Mouse (Mus musculus): Measurements from ENCODE around the gene Sdr39u1. TPM values are rescaled to one million over a fixed set of nuclear protein-coding genes. Genes with fewer than 3 reads are reported as not detected.
A peak's percentile ranks its signal among the peaks of the same experiment; 100 is the strongest.

Sdr39u1 gene
- polyA plus RNA-seq, 1 experiment from 2014 or later: 27.8 TPM

GRCm38 (mm10) chr14:55885791-55886271 is 14.3 kb downstream of the Sdr39u1 start:
- no peaks in the 10 kb centered on the region for H3K27me3 ChIP-seq (ENCODE audit: control insufficient read depth, insufficient read depth, low read length)
- WGBS: 9% methylated on average over 16 of the region's 16 CpGs
- no peak for ATAC-seq (ENCODE audit: low FRiP score)
- peak; percentile 88 for DNase-seq (ENCODE audit: low spot score, missing footprints)
- H3K9ac ChIP-seq (ENCODE audit: low read length): peak overlapping the region; percentile 92
- peak overlapping the region; percentile 80 for H3K4me3 ChIP-seq (ENCODE audit: low read depth, low read length)
- H3K36me3 ChIP-seq (ENCODE audit: control insufficient read depth, insufficient read depth, low read length): peaks cover 10% of the 10 kb centered on the region; the same call in 1 of the 2 replicates
- no peaks in the 10 kb centered on the region for H3K9me3 ChIP-seq (ENCODE audit: control insufficient read depth, low read length)
- H3K27ac ChIP-seq (ENCODE audit: low read depth, low read length): no peak overlapping the region
- H3K4me1 ChIP-seq (ENCODE audit: control insufficient read depth, insufficient read depth, low read length): peaks cover 11% of the 10 kb centered on the region
- peak overlapping the region; percentile 79 for H3K4me2 ChIP-seq

GRCm38 (mm10) chr14:55885114-55885790 is 14.8 kb downstream of the Sdr39u1 start:
- Histone ChIP-seq H3K4me3 (ENCODE audit: low read depth, low read length) (peak overlapping the region; percentile 80), H3K4me1 (ENCODE audit: control insufficient read depth, insufficient read depth, low read length) (peaks cover 11% of the 10 kb centered on the region), H3K9ac (ENCODE audit: low read length) (peak overlapping the region; percentile 92), H3K27me3 (ENCODE audit: control insufficient read depth, insufficient read depth, low read length) (no peaks in the 10 kb centered on the region), H3K9me3 (ENCODE audit: control insufficient read depth, low read length) (no peaks in the 10 kb centered on the region), H3K36me3 (ENCODE audit: control insufficient read depth, insufficient read depth, low read length) (peaks cover 10% of the 10 kb centered on the region; the same call in 1 of the 2 replicates), H3K27ac (ENCODE audit: low read depth, low read length) (peak overlapping the region; percentile 75), H3K4me2 (peak overlapping the region; percentile 79)
- ATAC-seq (ENCODE audit: low FRiP score) (no peak; the same call in 1 of the 2 replicates), DNase-seq (ENCODE audit: low spot score, missing footprints) (peak; percentile 89)
- whole genome bisulfite sequencing: 1% methylated on average over 29 of the region's 30 CpGs

GRCm38 (mm10) chr14:55884713-55885113 is 15.4 kb downstream of the Sdr39u1 start, which contains the start of gene Khnyn:
Gene Khnyn, plus strand, starts transcription at chr14:55884947.
- Histone ChIP-seq H3K4me3 (ENCODE audit: low read depth, low read length) (peak within 1 kb of the TSS; percentile 80), H3K27me3 (ENCODE audit: control insufficient read depth, insufficient read depth, low read length) (no peaks in the 10 kb centered on the region), H3K9ac (ENCODE audit: low read length) (peak within 1 kb of the TSS; percentile 92), H3K9me3 (ENCODE audit: control insufficient read depth, low read length) (no peaks in the 10 kb centered on the region), H3K4me2 (peak within 1 kb of the TSS; percentile 79), H3K36me3 (ENCODE audit: control insufficient read depth, insufficient read depth, low read length) (peaks cover 7% of the 10 kb centered on the region; the same call in 1 of the 2 replicates), H3K27ac (ENCODE audit: low read depth, low read length) (peak within 1 kb of the TSS; percentile 75), H3K4me1 (ENCODE audit: control insufficient read depth, insufficient read depth, low read length) (peaks cover 11% of the 10 kb centered on the region)
- WGBS: under 1% methylated on average over 29 of the region's 30 CpGs
- ATAC-seq (ENCODE audit: low FRiP score) (peak; percentile 98), DNase-seq (ENCODE audit: low spot score, missing footprints) (peak; percentile 98)

GRCm38 (mm10) chr14:55884166-55884565 is 15.9 kb downstream of the Sdr39u1 start, which contains the start of gene Cbln3:
Gene Cbln3, minus strand, starts transcription at chr14:55884392.
- H3K9me3 ChIP-seq (ENCODE audit: control insufficient read depth, low read length): no peaks in the 10 kb centered on the region
- DNase-seq (ENCODE audit: low spot score, missing footprints): peak; percentile 81
- peak; percentile 42 for ATAC-seq (ENCODE audit: low FRiP score)
- H3K4me3 ChIP-seq (ENCODE audit: low read depth, low read length): peak within 1 kb of the TSS; percentile 80
- H3K36me3 ChIP-seq (ENCODE audit: control insufficient read depth, insufficient read depth, low read length): peaks cover 7% of the 10 kb centered on the region; the same call in 1 of the 2 replicates
- peak within 1 kb of the TSS; percentile 79 for H3K4me2 ChIP-seq
- 33% methylated on average over 4 of the region's 4 CpGs for WGBS
- H3K4me1 ChIP-seq (ENCODE audit: control insufficient read depth, insufficient read depth, low read length): peaks cover 11% of the 10 kb centered on the region
- H3K27ac ChIP-seq (ENCODE audit: low read depth, low read length): peak within 1 kb of the TSS; percentile 75
- H3K27me3 ChIP-seq (ENCODE audit: control insufficient read depth, insufficient read depth, low read length): no peaks in the 10 kb centered on the region
- H3K9ac ChIP-seq (ENCODE audit: low read length): peak within 1 kb of the TSS; percentile 92

- no peak overlapping the region for H3K4me2 ChIP-seq
- peaks cover 11% of the 10 kb centered on the region for H3K4me1 ChIP-seq (ENCODE audit: control insufficient read depth, insufficient read depth, low read length)
- H3K9me3 ChIP-seq (ENCODE audit: control insufficient read depth, low read length): no peaks in the 10 kb centered on the region
- H3K27me3 ChIP-seq (ENCODE audit: control insufficient read depth, insufficient read depth, low read length): no peaks in the 10 kb centered on the region
- peaks cover 7% of the 10 kb centered on the region; the same call in 1 of the 2 replicates for H3K36me3 ChIP-seq (ENCODE audit: control insufficient read depth, insufficient read depth, low read length)
- H3K4me3 ChIP-seq (ENCODE audit: low read depth, low read length): no peak overlapping the region
- ATAC-seq (ENCODE audit: low FRiP score): no peak
- no peak for DNase-seq (ENCODE audit: low spot score, missing footprints)
- 89% methylated on average over 12 of the region's 12 CpGs for WGBS
- no peak overlapping the region for H3K27ac ChIP-seq (ENCODE audit: low read depth, low read length)
- no peak overlapping the region; the same call in 1 of the 2 replicates for H3K9ac ChIP-seq (ENCODE audit: low read length)
These were observed 16.4 kb downstream of the Sdr39u1 start for GRCm38 (mm10) chr14:55883663-55884062.

GRCm38 (mm10) chr14:55883149-55883661 is 16.9 kb downstream of the Sdr39u1 start:
- no peak overlapping the region for H3K27ac ChIP-seq (ENCODE audit: low read depth, low read length)
- H3K4me1 ChIP-seq (ENCODE audit: control insufficient read depth, insufficient read depth, low read length): peaks cover 11% of the 10 kb centered on the region
- H3K36me3 ChIP-seq (ENCODE audit: control insufficient read depth, insufficient read depth, low read length): peaks cover 7% of the 10 kb centered on the region; the same call in 1 of the 2 replicates
- no peak for DNase-seq (ENCODE audit: low spot score, missing footprints)
- H3K9me3 ChIP-seq (ENCODE audit: control insufficient read depth, low read length): no peaks in the 10 kb centered on the region
- H3K4me2 ChIP-seq: no peak overlapping the region
- H3K4me3 ChIP-seq (ENCODE audit: low read depth, low read length): no peak overlapping the region
- no peak overlapping the region for H3K9ac ChIP-seq (ENCODE audit: low read length)
- ATAC-seq (ENCODE audit: low FRiP score): no peak
- H3K27me3 ChIP-seq (ENCODE audit: control insufficient read depth, insufficient read depth, low read length): no peaks in the 10 kb centered on the region
- 92% methylated on average over 13 of the region's 13 CpGs for WGBS

- H3K4me3 ChIP-seq (ENCODE audit: low read depth, low read length): no peak overlapping the region
- H3K4me1 ChIP-seq (ENCODE audit: control insufficient read depth, insufficient read depth, low read length): peaks cover 11% of the 10 kb centered on the region
- H3K9me3 ChIP-seq (ENCODE audit: control insufficient read depth, low read length): no peaks in the 10 kb centered on the region
- no peak for ATAC-seq (ENCODE audit: low FRiP score)
- no peak overlapping the region for H3K9ac ChIP-seq (ENCODE audit: low read length)
- no peak overlapping the region for H3K27ac ChIP-seq (ENCODE audit: low read depth, low read length)
- H3K4me2 ChIP-seq: no peak overlapping the region
- H3K36me3 ChIP-seq (ENCODE audit: control insufficient read depth, insufficient read depth, low read length): peaks cover 2% of the 10 kb centered on the region; the same call in 1 of the 2 replicates
- DNase-seq (ENCODE audit: low spot score, missing footprints): peak; percentile 82
- H3K27me3 ChIP-seq (ENCODE audit: control insufficient read depth, insufficient read depth, low read length): no peaks in the 10 kb centered on the region
- WGBS: 66% methylated on average over 6 of the region's 6 CpGs
These were observed 17.9 kb downstream of the Sdr39u1 start for GRCm38 (mm10) chr14:55882171-55882641.

- Histone ChIP-seq H3K27me3 (ENCODE audit: control insufficient read depth, insufficient read depth, low read length) (no peaks in the 10 kb centered on the region), H3K27ac (ENCODE audit: low read depth, low read length) (no peak overlapping the region), H3K9ac (ENCODE audit: low read length) (no peak overlapping the region), H3K4me1 (ENCODE audit: control insufficient read depth, insufficient read depth, low read length) (peaks cover 10% of the 10 kb centered on the region), H3K4me3 (ENCODE audit: low read depth, low read length) (no peak overlapping the region), H3K4me2 (no peak overlapping the region), H3K9me3 (ENCODE audit: control insufficient read depth, low read length) (no peaks in the 10 kb centered on the region), H3K36me3 (ENCODE audit: control insufficient read depth, insufficient read depth, low read length) (no peaks in the 10 kb centered on the region)
- 85% methylated on average over 8 of the region's 8 CpGs for WGBS
- ATAC-seq (ENCODE audit: low FRiP score): no peak
- DNase-seq (ENCODE audit: low spot score, missing footprints): peak; percentile 70
These were observed 19.1 kb downstream of the Sdr39u1 start for GRCm38 (mm10) chr14:55880982-55881381.

GRCm38 (mm10) chr14:55879623-55880022 is 20.5 kb downstream of the Sdr39u1 start:
- Histone ChIP-seq H3K27ac (ENCODE audit: low read depth, low read length) (no peak overlapping the region), H3K27me3 (ENCODE audit: control insufficient read depth, insufficient read depth, low read length) (no peaks in the 10 kb centered on the region), H3K9ac (ENCODE audit: low read length) (no peak overlapping the region), H3K36me3 (ENCODE audit: control insufficient read depth, insufficient read depth, low read length) (no peaks in the 10 kb centered on the region), H3K4me2 (no peak overlapping the region), H3K9me3 (ENCODE audit: control insufficient read depth, low read length) (no peaks in the 10 kb centered on the region), H3K4me3 (ENCODE audit: low read depth, low read length) (no peak overlapping the region), H3K4me1 (ENCODE audit: control insufficient read depth, insufficient read depth, low read length) (peaks cover 3% of the 10 kb centered on the region)
- 35% methylated on average over 1 of the region's 1 CpGs for WGBS
- DNase-seq (ENCODE audit: low spot score, missing footprints): peak; percentile 88
- ATAC-seq (ENCODE audit: low FRiP score): no peak

Measured in midbrain, embryonic 11.5 days (tissue).